Mouse (Mus musculus) small intestine, adult 2 months (tissue): ENCODE results near the gene Bmp2k.
"Not testable (repeated sequence)": the region's sequence is repeated elsewhere in the genome, so short reads cannot be mapped to it uniquely, and the experiment has no call there.

Experiments
- CTCF ChIP-seq: fragments of 200-500 bp; IDR thresholded peaks from 2 replicates; pipeline ENCODE4 v1.5.1; 2012; ENCODE audit warnings: low read depth, mild to moderate bottlenecking, control low read depth, inconsistent platforms, low read length, moderate library complexity, mixed read lengths; ENCODE audit not compliant: insufficient replicate concordance, insufficient read length; ENCODE audit errors: extremely low read depth
- POLR2A ChIP-seq: fragments of 200-500 bp; IDR thresholded peaks from 2 replicates; pipeline ENCODE4 v1.6.1; 2012; ENCODE audit warnings: low read depth, mild to moderate bottlenecking, control low read depth, inconsistent platforms, low read length, moderate library complexity

- TF ChIP-seq CTCF, POLR2A: not testable (repeated sequence)
These were observed 31.4 kb downstream of the Bmp2k start for GRCm38 (mm10) chr5:97028840-97029239.
